Mouse (Mus musculus) C2C12 (cell line): ENCODE measurements around the gene Ensa. TPM values are rescaled to one million over a fixed set of nuclear protein-coding genes. Genes with fewer than 3 reads are reported as not detected.
"Not testable (repeated sequence)": the region's sequence is repeated elsewhere in the genome, so short reads cannot be mapped to it uniquely, and the experiment has no call there.

ENCODE experiments used
- H3K27me3 ChIP-seq: one replicate; pipeline ENCODE4 v1.6.1; 2011; ENCODE audit not compliant: control insufficient read depth, insufficient read depth, insufficient read length
- H3K36me3 ChIP-seq: one replicate; pipeline ENCODE4 v1.6.1; 2011; ENCODE audit not compliant: control insufficient read depth, insufficient read depth
- H3K4me3 ChIP-seq: one replicate; pipeline ENCODE4 v1.5.1; 2011; ENCODE audit warnings: mild to moderate bottlenecking, control low read depth; ENCODE audit not compliant: poor library complexity, insufficient read depth, severe bottlenecking
- H3K79me2 ChIP-seq: one replicate; pipeline ENCODE4 v1.6.1; 2011; ENCODE audit not compliant: control insufficient read depth, insufficient read depth
- H3K79me3 ChIP-seq: one replicate; pipeline ENCODE4 v1.6.1; 2011; ENCODE audit warnings: low read depth, control low read depth
- H3ac ChIP-seq: one replicate; pipeline ENCODE3; 2011; ENCODE audit warnings: low read depth; ENCODE audit not compliant: control insufficient read depth, insufficient read length
- CEBPB ChIP-seq: IDR thresholded peaks from one replicate; pipeline ENCODE4 v1.6.1; 2011; ENCODE audit warnings: low read depth, mild to moderate bottlenecking, control low read depth, moderate library complexity
- CTCF ChIP-seq: IDR thresholded peaks from one replicate; pipeline ENCODE4 v1.5.1; 2011; ENCODE audit not compliant: control insufficient read depth, insufficient read depth, insufficient read length
- FOSL1 ChIP-seq: IDR thresholded peaks from one replicate; pipeline ENCODE4 v1.8.0; 2011; ENCODE audit warnings: mild to moderate bottlenecking, low read length; ENCODE audit not compliant: poor library complexity, insufficient read depth, severe bottlenecking
- MAX ChIP-seq: IDR thresholded peaks from one replicate; pipeline ENCODE4 v1.6.1; 2011; ENCODE audit warnings: mild to moderate bottlenecking, control low read depth
- MYOD1 ChIP-seq: IDR thresholded peaks from one replicate; pipeline ENCODE4 v1.6.1; 2011; ENCODE audit warnings: low read depth; ENCODE audit not compliant: control insufficient read depth, insufficient read length
- MYOG ChIP-seq: IDR thresholded peaks from one replicate; pipeline ENCODE4 v1.6.1; 2011; ENCODE audit not compliant: control insufficient read depth, insufficient read length; ENCODE audit errors: extremely low read depth
- USF1 ChIP-seq: IDR thresholded peaks from one replicate; pipeline ENCODE4 v1.6.1; 2011; ENCODE audit warnings: low read depth, mild to moderate bottlenecking, control low read depth, moderate library complexity
- polyA plus RNA-seq: library from polyadenylated mRNA; unstranded; fragments of >200 nt; fragmentation: generic; extraction: Trizol; gene quantifications from one replicate; pipeline ENCODE4 v1.2.1, GENCODE M21; 2012; ENCODE audit warnings: missing spikeins

Gene Ensa
- polyA plus RNA-seq, 1 experiment: 42.0 TPM

DNA sequence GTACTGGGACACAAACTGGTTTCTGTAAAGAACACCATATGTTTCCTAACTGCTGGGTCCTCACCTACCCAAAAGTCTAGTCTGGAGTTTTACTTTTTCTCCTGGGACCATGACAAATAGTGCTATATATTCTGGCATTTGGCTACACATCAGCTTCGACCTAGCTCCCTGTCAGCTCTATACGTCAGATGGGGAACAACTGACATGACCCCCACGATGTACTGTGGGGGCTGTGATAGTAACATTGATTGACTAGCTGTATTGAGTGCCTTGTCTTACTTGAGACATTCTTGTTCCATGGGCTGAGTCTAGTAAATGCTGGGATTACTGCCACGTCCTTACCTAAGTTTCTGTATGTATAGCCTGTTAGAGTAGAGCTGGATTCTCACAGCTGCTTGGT, 42.7 kb downstream of the Ensa start:
- no peaks in the 10 kb centered on the region for H3K27me3 ChIP-seq
- no peak for TF ChIP-seq CTCF
- no peak for TF ChIP-seq MAX
- TF ChIP-seq MYOD1: no peak
- no peak for TF ChIP-seq CEBPB
- no peak for TF ChIP-seq USF1
- no peak for TF ChIP-seq MYOG
- TF ChIP-seq FOSL1: no peak
- H3K79me3 ChIP-seq: peaks cover 76% of the 10 kb centered on the region
- peaks cover 98% of the 10 kb centered on the region for H3K79me2 ChIP-seq
- peaks cover 28% of the 10 kb centered on the region for H3K36me3 ChIP-seq
- no peak overlapping the region for H3K4me3 ChIP-seq
- H3ac ChIP-seq: peak overlapping the region; percentile 14

DNA sequence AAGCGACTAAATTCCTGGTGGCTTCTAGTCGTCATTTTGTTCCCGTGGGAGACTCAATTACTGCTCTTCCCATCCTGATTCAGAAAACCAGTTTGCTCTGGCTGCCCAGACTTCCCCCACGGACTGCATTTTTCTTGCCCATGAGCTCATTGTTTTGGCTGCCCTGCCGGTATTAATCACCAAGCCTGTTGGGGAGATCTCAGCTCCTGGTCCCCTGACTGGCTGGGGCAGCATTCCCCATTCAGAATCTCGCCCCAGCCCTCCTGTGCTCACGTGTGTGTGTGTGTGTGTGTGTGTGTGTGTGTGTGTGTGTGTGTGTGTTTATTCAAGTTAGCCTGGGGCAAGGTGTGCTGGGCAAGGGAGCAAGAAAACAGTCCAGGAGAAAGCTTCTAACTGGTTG, 43.2 kb downstream of the Ensa start:
- peaks cover 98% of the 10 kb centered on the region for H3K79me2 ChIP-seq
- TF ChIP-seq CTCF: no peak
- TF ChIP-seq CEBPB: no peak
- TF ChIP-seq MAX: no peak
- no peak for TF ChIP-seq FOSL1
- TF ChIP-seq USF1: peak; percentile 7
- no peak for TF ChIP-seq MYOG
- peak overlapping the region; percentile 14 for H3ac ChIP-seq
- no peak overlapping the region for H3K4me3 ChIP-seq
- H3K27me3 ChIP-seq: no peaks in the 10 kb centered on the region
- H3K79me3 ChIP-seq: peaks cover 75% of the 10 kb centered on the region
- H3K36me3 ChIP-seq: peaks cover 26% of the 10 kb centered on the region

DNA sequence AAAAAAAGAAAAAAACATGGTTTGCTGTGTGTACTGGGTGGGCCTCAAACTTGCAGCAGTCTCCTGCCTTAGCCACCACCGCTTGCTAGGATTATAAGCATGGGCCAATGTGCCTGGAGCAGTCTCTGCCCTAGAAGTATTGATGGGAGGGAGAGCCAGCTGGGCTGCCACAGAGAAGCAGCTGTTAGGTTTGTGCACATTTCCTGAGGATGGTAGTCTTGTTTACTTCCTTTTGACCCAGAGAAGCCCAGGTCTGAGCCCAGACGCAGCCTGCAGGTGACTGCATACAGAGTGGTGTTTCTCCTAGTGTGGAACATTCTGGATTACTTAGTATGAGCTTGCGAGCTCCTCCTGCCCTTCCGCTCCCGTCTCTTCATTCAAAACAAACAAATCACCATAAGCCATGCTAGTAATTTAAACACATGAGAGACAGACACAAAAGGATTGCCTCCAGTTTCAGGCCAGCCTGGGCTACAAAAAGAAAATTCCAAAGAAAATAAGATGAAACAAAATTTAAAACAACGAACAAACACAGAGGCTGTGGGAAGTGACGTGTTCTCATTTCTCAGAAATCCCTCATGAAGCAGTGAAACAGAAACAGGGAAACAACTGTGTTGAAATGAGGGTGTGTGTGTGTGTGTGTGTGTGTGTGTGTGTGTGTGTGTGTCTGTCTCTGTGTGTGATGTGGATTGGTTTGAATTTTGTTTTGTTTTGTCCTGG, 44.0 kb downstream of the Ensa start:
- no peak overlapping the region for H3ac ChIP-seq
- peaks cover 27% of the 10 kb centered on the region for H3K36me3 ChIP-seq
- no peaks in the 10 kb centered on the region for H3K27me3 ChIP-seq
- peaks cover 98% of the 10 kb centered on the region for H3K79me2 ChIP-seq
- TF ChIP-seq MYOG (no peak), CEBPB (no peak), USF1 (no peak), CTCF (no peak), FOSL1 (no peak), MAX (no peak), MYOD1 (no peak)
- H3K4me3 ChIP-seq: no peak overlapping the region
- H3K79me3 ChIP-seq: peaks cover 69% of the 10 kb centered on the region

DNA sequence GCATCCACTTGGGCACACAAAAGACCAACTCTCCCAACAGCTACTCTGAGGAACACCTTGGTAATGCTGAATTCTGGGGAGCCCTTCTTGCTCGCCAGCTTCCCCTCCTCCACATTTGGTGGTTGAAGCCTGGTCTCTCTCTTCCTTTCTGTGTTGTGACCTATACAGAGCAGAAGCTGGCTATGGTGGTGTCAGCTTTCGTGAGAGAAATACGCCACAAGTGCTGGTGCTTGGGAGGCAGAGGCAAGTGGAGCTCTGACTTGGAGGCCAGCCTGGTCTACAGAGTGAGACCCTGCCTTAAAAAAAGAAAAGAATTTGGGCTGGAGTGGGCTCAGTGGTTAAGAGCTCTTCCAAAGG, 44.5 kb downstream of the Ensa start:
- H3K36me3 ChIP-seq: peaks cover 28% of the 10 kb centered on the region
- peaks cover 99% of the 10 kb centered on the region for H3K79me2 ChIP-seq
- H3ac ChIP-seq: no peak overlapping the region
- TF ChIP-seq USF1 (no peak), MAX (no peak), CTCF (no peak), MYOD1 (no peak), CEBPB (no peak), FOSL1 (no peak), MYOG (no peak)
- H3K79me3 ChIP-seq: peaks cover 70% of the 10 kb centered on the region
- H3K27me3 ChIP-seq: no peaks in the 10 kb centered on the region
- no peak overlapping the region for H3K4me3 ChIP-seq

DNA sequence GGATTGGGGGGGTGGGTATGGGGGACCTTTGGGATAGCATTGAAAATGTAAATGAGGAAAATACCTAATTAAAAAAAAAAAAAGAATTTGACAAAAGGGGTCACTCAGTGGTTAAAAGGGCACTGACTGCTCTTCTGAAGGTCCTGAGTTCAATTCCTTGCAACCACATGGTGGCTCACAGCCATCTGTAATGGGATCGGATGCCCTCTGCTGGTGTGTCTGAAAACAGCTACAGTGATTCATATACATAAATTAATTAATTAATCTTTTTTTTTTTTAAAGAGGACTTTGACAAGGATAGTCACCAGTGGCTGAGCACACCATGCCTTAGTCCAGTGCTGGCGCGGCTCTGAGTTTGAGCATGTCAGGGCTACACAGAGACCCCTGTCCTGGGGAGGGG, 45.6 kb downstream of the Ensa start:
- H3K36me3 ChIP-seq: peaks cover 17% of the 10 kb centered on the region
- H3K79me3 ChIP-seq: peaks cover 60% of the 10 kb centered on the region
- peaks cover 93% of the 10 kb centered on the region for H3K79me2 ChIP-seq
- not testable (repeated sequence) for H3ac ChIP-seq, H3K4me3 ChIP-seq, H3K27me3 ChIP-seq

DNA sequence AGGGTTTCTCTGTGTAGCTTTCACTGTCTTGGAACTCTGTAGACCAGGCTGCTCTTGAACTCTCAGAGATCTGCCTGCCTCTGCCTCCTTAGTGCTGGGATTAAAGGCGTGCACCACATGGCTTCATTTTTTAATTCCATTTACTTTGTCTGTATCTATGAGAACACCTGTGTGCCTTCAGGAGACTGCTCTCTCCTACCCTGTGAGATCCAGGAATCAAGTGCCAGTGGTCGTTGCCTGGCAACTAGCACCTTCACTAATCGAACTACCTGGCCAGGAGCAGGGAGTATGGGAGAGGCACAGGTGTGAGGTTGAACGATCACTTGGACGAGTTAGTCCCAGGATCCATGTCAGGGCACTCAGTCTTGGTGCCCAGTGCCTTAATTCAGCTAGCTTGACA, 46.4 kb downstream of the Ensa start:
- TF ChIP-seq MAX (no peak), CEBPB (no peak), USF1 (no peak), FOSL1 (no peak), MYOG (no peak), MYOD1 (no peak), CTCF (no peak)
- Histone ChIP-seq H3K4me3 (no peak overlapping the region), H3K79me3 (peaks cover 58% of the 10 kb centered on the region), H3K36me3 (peaks cover 17% of the 10 kb centered on the region), H3K79me2 (peaks cover 88% of the 10 kb centered on the region), H3K27me3 (no peaks in the 10 kb centered on the region), H3ac (no peak overlapping the region)

DNA sequence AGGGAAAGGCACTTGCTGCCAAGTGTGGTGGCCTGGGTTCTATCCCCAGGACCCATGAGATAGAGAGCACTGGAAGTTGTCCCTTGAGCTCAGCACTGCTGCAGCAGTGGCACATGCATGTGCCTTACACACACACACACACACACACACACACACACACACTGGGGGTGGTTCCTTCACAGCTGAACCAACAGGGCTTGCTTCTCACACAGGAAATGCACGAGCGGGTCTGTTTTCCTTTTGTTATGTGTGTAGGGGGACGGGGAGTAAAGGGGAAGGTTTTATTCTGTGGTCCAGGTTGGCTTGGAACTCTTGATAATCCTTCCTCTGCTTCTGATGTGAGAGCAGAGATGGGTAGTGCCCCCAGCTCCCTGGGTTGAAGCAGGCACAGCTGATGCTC, 47.7 kb downstream of the Ensa start:
- peaks cover 47% of the 10 kb centered on the region for H3K79me3 ChIP-seq
- no peak for TF ChIP-seq MAX
- no peak for TF ChIP-seq MYOG
- no peak for TF ChIP-seq CEBPB
- TF ChIP-seq FOSL1: no peak
- TF ChIP-seq USF1: no peak
- TF ChIP-seq MYOD1: no peak
- no peak for TF ChIP-seq CTCF
- peaks cover 88% of the 10 kb centered on the region for H3K79me2 ChIP-seq
- peaks cover 24% of the 10 kb centered on the region for H3K36me3 ChIP-seq
- no peaks in the 10 kb centered on the region for H3K27me3 ChIP-seq
- no peak overlapping the region for H3K4me3 ChIP-seq
- H3ac ChIP-seq: no peak overlapping the region
